Mouse (Mus musculus) liver, adult (tissue): ENCODE results near the gene Gm37240.

ENCODE experiments used
- GATA4 ChIP-seq: IDR thresholded peaks from 2 replicates; pipeline ENCODE4 v1.6.1; 2014; ENCODE audit warnings: mild to moderate bottlenecking, low read length; ENCODE audit not compliant: insufficient replicate concordance

The Gm37240 gene

GRCm38 (mm10) chr3:85222046-85222445, 665.3 kb downstream of the Gm37240 start:
- no peak for TF ChIP-seq GATA4

GRCm38 (mm10) chr3:85214926-85215325, 672.4 kb downstream of the Gm37240 start:
- TF ChIP-seq GATA4 = no peak

- TF ChIP-seq GATA4 = no peak
These were observed 674.5 kb downstream of the Gm37240 start for GRCm38 (mm10) chr3:85212751-85213350.

- TF ChIP-seq GATA4 = no peak
These were observed 677.2 kb downstream of the Gm37240 start for GRCm38 (mm10) chr3:85209887-85210844.

GRCm38 (mm10) chr3:85206475-85206874, 680.8 kb downstream of the Gm37240 start:
- TF ChIP-seq GATA4 = no peak

- TF ChIP-seq GATA4 = no peak
These were observed 681.4 kb downstream of the Gm37240 start for GRCm38 (mm10) chr3:85205911-85206310.

- no peak for TF ChIP-seq GATA4
These were observed 683.7 kb downstream of the Gm37240 start for GRCm38 (mm10) chr3:85203659-85204058.

GRCm38 (mm10) chr3:85202726-85203125, 684.6 kb downstream of the Gm37240 start:
- no peak for TF ChIP-seq GATA4

GRCm38 (mm10) chr3:85201785-85202184, 685.5 kb downstream of the Gm37240 start:
- no peak for TF ChIP-seq GATA4

- no peak for TF ChIP-seq GATA4
These were observed 688.8 kb downstream of the Gm37240 start for GRCm38 (mm10) chr3:85198496-85198895.

- TF ChIP-seq GATA4 = peak; percentile 71; the same call in 1 of the 2 replicates
These were observed 690.2 kb downstream of the Gm37240 start for GRCm38 (mm10) chr3:85197148-85197547.

GRCm38 (mm10) chr3:85196591-85196990, 690.7 kb downstream of the Gm37240 start:
- no peak for TF ChIP-seq GATA4

- TF ChIP-seq GATA4 = no peak
These were observed 692.2 kb downstream of the Gm37240 start for GRCm38 (mm10) chr3:85195068-85195481.

- no peak for TF ChIP-seq GATA4
These were observed 697.5 kb downstream of the Gm37240 start for GRCm38 (mm10) chr3:85189791-85190190.

GRCm38 (mm10) chr3:85188364-85188763, 699.0 kb downstream of the Gm37240 start:
- no peak for TF ChIP-seq GATA4

GRCm38 (mm10) chr3:85186661-85187076, 700.6 kb downstream of the Gm37240 start:
- TF ChIP-seq GATA4 = no peak
